Mouse (Mus musculus) midbrain, embryonic 16.5 days (tissue): ENCODE measurements around the gene Fxn. TPM values are rescaled to one million over a fixed set of nuclear protein-coding genes. Genes with fewer than 3 reads are reported as not detected.
A peak's percentile ranks its signal among the peaks of the same experiment; 100 is the strongest.

Source experiments
- ATAC-seq: fragments of 200-750 bp; cut with Nextera tagmentation; 2 replicates; pipeline ENCODE4 v1.8.0; 2017; ENCODE audit warnings: moderate TSS enrichment
- H3K27ac ChIP-seq: fragments of 300-500 bp; sonication (generic); 2 replicates; pipeline ENCODE4 v1.5.1; 2014; ENCODE audit warnings: mild to moderate bottlenecking, low read length, mixed read lengths
- H3K27me3 ChIP-seq: fragments of 300-500 bp; sonication (generic); 2 replicates; pipeline ENCODE4 v1.6.1; 2014; ENCODE audit warnings: low read depth, low read length, mixed read lengths; ENCODE audit not compliant: control insufficient read depth, insufficient read depth
- H3K36me3 ChIP-seq: fragments of 300-500 bp; sonication (generic); 2 replicates; pipeline ENCODE4 v1.6.1; 2014; ENCODE audit warnings: mild to moderate bottlenecking, low read length, moderate library complexity, mixed read lengths; ENCODE audit not compliant: control insufficient read depth, insufficient read depth
- H3K4me1 ChIP-seq: fragments of 300-500 bp; sonication (generic); 2 replicates; pipeline ENCODE4 v1.6.1; 2014; ENCODE audit warnings: mild to moderate bottlenecking, low read length, mixed read lengths; ENCODE audit not compliant: control insufficient read depth, insufficient read depth
- H3K4me2 ChIP-seq: fragments of 300-500 bp; sonication (generic); 2 replicates; pipeline ENCODE4 v1.6.1; 2014; ENCODE audit warnings: mild to moderate bottlenecking, low read length, mixed read lengths
- H3K4me3 ChIP-seq: fragments of 300-500 bp; sonication (generic); 2 replicates; pipeline ENCODE4 v1.5.1; 2014; ENCODE audit warnings: low read depth, mild to moderate bottlenecking, low read length, moderate library complexity, mixed read lengths
- H3K9ac ChIP-seq: fragments of 300-500 bp; sonication (generic); 2 replicates; pipeline ENCODE4 v1.6.1; 2014; ENCODE audit warnings: low read depth, low read length, mixed read lengths
- H3K9me3 ChIP-seq: fragments of 300-500 bp; sonication (generic); replicated peaks from 2 replicates; pipeline ENCODE4 v1.6.1; 2014; ENCODE audit warnings: mild to moderate bottlenecking, low read length, mixed read lengths; ENCODE audit not compliant: control insufficient read depth, poor library complexity, severe bottlenecking
- WGBS: fragments of 180-500 bp; shearing (Covaris S2); extraction: QIAGEN DNeasy Blood & Tissue Kit; methylation state at CpG from one replicate; pipeline ENCODE4 v1.1.7; 2014; 5-methylcytosine and 5-hydroxymethylcytosine counted together
- polyA plus RNA-seq: library from polyadenylated mRNA; unstranded; fragments of >200 nt; fragmentation: Nextera tagmentation; extraction: Ambion mirVana; gene quantifications from 2 replicates; pipeline ENCODE4 v1.2.1, GENCODE M21; 2015

Gene Fxn
- polyA plus RNA-seq, 1 experiment from 2014 or later: 39.2 TPM

DNA sequence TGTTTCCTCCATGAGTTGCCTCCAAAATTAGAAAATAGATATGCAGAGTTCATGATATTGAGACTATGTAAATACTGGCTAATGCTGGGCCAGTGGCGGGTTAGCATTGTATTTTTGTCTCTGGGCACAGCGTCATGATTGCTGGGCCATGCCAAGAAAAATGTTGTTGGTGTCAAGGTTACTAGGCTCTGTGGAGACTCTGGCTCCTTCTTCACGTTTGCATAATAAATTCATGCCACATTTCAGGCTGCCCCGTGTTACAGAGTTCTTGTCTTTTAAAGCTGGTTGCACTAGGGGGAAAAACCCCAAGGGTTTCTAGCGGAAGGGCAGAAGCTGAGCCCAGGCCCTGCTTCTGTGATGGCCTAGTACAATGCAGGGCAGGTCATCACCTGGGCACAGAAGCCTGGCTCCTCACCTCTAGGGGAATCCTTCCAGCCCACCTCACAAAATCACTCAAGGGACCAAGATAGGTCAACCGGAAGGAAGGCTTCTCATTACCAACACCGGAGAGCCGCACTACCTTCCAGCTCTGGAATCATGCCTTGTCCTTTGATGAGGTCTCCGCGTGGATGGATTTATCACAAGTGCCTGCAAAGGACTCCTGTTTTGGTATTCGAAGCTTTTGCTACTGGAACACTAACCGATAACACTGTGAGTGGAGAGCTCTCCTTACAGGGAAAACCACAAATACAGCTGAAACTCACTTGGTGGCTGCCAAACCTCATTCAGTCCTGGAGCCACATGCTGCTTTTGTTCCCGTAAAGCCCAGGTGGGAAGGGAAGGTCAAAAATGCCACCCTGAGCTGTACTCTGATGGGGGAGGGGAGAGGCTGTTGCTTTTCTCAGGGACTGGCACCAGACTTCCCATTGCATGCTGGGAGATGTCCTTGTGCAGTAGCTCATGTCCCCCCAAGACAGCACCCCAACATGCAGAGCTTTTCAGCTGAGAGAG is 27.1 kb upstream of the Fxn start:
- no peaks in the 10 kb centered on the region; the same call in 1 of the 2 replicates for H3K27me3 ChIP-seq
- no peak overlapping the region for H3K4me3 ChIP-seq
- ATAC-seq: no peak
- H3K4me2 ChIP-seq: no peak overlapping the region
- 59% methylated on average over 13 of the region's 13 CpGs for WGBS
- peaks cover 10% of the 10 kb centered on the region for H3K4me1 ChIP-seq
- no peaks in the 10 kb centered on the region for H3K9me3 ChIP-seq
- H3K36me3 ChIP-seq: no peaks in the 10 kb centered on the region
- peak overlapping the region; percentile 53 for H3K27ac ChIP-seq
- no peak overlapping the region; the same call in 1 of the 2 replicates for H3K9ac ChIP-seq

DNA sequence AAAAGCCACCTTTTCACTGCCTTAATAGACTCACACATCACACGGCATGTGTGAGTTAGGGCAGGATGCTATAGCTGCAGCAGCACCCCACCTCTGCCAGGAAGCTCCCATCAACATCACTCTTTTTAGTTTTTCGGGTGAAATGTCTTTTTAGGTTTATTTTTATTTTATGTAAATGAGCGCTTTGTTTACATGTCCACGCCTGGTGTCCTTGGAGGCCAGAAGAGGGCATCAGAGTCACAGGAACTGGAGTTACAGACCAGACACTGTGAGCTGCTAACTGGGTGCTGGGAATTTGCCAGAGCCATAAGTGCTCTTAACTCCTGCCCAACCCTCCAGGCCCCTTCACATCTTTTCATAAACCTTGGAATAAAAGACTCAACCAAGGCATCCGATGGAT is 25.9 kb upstream of the Fxn start:
- Histone ChIP-seq H3K4me3 (no peak overlapping the region), H3K27me3 (no peaks in the 10 kb centered on the region; the same call in 1 of the 2 replicates), H3K27ac (no peak overlapping the region), H3K4me2 (no peak overlapping the region), H3K9ac (no peak overlapping the region), H3K9me3 (no peaks in the 10 kb centered on the region), H3K4me1 (peaks cover 17% of the 10 kb centered on the region), H3K36me3 (no peaks in the 10 kb centered on the region)
- 95% methylated on average over 5 of the region's 5 CpGs for WGBS
- no peak for ATAC-seq

DNA sequence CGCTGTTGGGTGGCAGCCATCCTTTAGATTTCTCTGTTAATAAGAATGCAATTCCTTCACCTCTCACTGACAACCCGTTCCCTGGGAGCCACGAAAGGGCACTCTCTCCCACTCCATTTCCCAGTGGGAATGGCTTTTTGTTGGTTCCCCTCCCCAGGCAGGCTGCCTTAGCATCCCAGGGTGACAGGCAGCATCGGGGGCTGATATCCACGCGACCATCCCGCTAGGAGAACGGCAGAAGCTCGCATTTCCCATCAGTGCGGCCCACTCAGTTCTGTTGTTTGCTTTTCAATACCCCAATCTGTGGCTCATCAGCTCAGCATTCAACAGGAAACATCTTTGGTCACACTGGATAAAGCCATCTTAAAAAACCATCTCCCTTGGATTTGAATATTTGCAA is 21.8 kb upstream of the Fxn start:
- Histone ChIP-seq H3K9me3 (no peaks in the 10 kb centered on the region), H3K9ac (no peak overlapping the region), H3K4me2 (no peak overlapping the region), H3K4me1 (peaks cover 6% of the 10 kb centered on the region), H3K36me3 (no peaks in the 10 kb centered on the region), H3K4me3 (no peak overlapping the region), H3K27me3 (no peaks in the 10 kb centered on the region; the same call in 1 of the 2 replicates), H3K27ac (no peak overlapping the region)
- ATAC-seq: no peak
- WGBS: 26% methylated on average over 10 of the region's 10 CpGs

GRCm38 (mm10) chr19:24301768-24302148 is 21.4 kb upstream of the Fxn start:
- Histone ChIP-seq H3K4me3 (no peak overlapping the region), H3K27me3 (no peaks in the 10 kb centered on the region; the same call in 1 of the 2 replicates), H3K27ac (no peak overlapping the region), H3K9ac (no peak overlapping the region), H3K9me3 (no peaks in the 10 kb centered on the region), H3K4me1 (peaks cover 6% of the 10 kb centered on the region), H3K36me3 (no peaks in the 10 kb centered on the region), H3K4me2 (no peak overlapping the region)
- 9% methylated on average over 5 of the region's 5 CpGs for WGBS
- peak; percentile 22; the same call in 1 of the 2 replicates for ATAC-seq

- no peak overlapping the region for H3K27ac ChIP-seq
- no peaks in the 10 kb centered on the region; the same call in 1 of the 2 replicates for H3K27me3 ChIP-seq
- ATAC-seq: peak; percentile 93
- H3K9ac ChIP-seq: no peak overlapping the region; the same call in 1 of the 2 replicates
- no peaks in the 10 kb centered on the region for H3K9me3 ChIP-seq
- H3K4me2 ChIP-seq: peak overlapping the region; percentile 49
- peak overlapping the region; percentile 12; the same call in 1 of the 2 replicates for H3K4me3 ChIP-seq
- 2% methylated on average over 9 of the region's 9 CpGs for WGBS
- H3K4me1 ChIP-seq: peaks cover 6% of the 10 kb centered on the region
- H3K36me3 ChIP-seq: no peaks in the 10 kb centered on the region
Observed at GRCm38 (mm10) chr19:24300994-24301767, 20.8 kb upstream of the Fxn start.

GRCm38 (mm10) chr19:24293537-24293936 is 13.1 kb upstream of the Fxn start:
- Histone ChIP-seq H3K27ac (no peak overlapping the region), H3K36me3 (no peaks in the 10 kb centered on the region), H3K9me3 (no peaks in the 10 kb centered on the region), H3K4me3 (no peak overlapping the region), H3K4me1 (no peaks in the 10 kb centered on the region), H3K9ac (no peak overlapping the region), H3K27me3 (no peaks in the 10 kb centered on the region), H3K4me2 (no peak overlapping the region)
- WGBS: 83% methylated on average over 5 of the region's 5 CpGs
- no peak for ATAC-seq

- H3K36me3 ChIP-seq: no peaks in the 10 kb centered on the region
- no peaks in the 10 kb centered on the region for H3K27me3 ChIP-seq
- H3K27ac ChIP-seq: no peak overlapping the region
- ATAC-seq: no peak
- peaks cover 6% of the 10 kb centered on the region for H3K4me1 ChIP-seq
- H3K4me3 ChIP-seq: no peak overlapping the region
- H3K9ac ChIP-seq: no peak overlapping the region
- no peaks in the 10 kb centered on the region for H3K9me3 ChIP-seq
- H3K4me2 ChIP-seq: no peak overlapping the region
- WGBS: 72% methylated on average over 4 of the region's 4 CpGs
Observed at GRCm38 (mm10) chr19:24284187-24284586, 3.8 kb upstream of the Fxn start.

DNA sequence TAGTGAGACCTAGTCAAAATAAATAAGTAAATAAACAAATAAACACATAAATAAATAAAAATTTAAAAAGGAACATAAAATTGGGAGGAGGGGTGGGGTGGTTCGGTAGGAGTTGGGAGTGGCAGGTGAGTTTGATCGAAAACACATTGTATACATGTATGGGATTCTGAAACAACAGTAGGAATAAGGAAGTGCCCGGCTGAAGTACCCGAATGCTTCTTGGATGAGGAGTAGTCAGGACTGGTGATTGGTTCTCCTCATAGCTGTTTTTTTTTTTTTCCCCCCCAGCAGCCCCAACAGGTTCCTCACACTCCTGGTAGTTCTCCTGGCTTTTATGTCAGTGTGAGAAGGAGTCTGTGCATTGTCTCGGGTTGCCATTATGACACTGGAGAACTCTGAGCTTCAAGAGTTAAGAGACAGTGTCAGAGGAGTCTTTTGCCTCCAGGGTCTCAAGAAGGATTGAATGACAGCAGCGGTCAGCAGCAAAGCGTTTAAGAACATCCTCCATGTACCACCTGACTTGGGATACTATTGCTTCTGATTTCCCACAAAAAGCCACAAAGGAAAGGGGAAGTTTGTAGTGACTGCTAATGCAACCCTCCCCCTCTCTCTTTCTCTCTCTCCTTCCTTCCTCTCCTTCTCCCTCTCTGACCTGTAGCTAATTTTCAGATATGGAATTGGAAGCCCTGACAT is 1.0 kb upstream of the Fxn start:
- 69% methylated on average over 7 of the region's 7 CpGs for WGBS
- Histone ChIP-seq H3K27me3 (no peaks in the 10 kb centered on the region), H3K9me3 (no peaks in the 10 kb centered on the region), H3K36me3 (no peaks in the 10 kb centered on the region), H3K4me1 (peaks cover 8% of the 10 kb centered on the region), H3K9ac (no peak overlapping the region), H3K4me3 (peak overlapping the region; percentile 64; the same call in 1 of the 2 replicates), H3K27ac (no peak overlapping the region), H3K4me2 (peak overlapping the region; percentile 96)
- ATAC-seq: peak; percentile 15; the same call in 1 of the 2 replicates
